ENCODE assay signal across 8 mouse cellular contexts in genomic region chr17:28351353-28351890, GRCm38 (mm10). TPM values are rescaled to one million over a fixed set of nuclear protein-coding genes. Genes with fewer than 3 reads are reported as not detected.
DNase-seq lines count a peak whose midpoint lies in the region; ATAC-seq and TF ChIP-seq lines count a peak whose summit lies in the region.

No protein-coding gene starts in this region.

- peak overlapping the region; percentile 82 for H3K4me2 ChIP-seq in embryonic facial prominence, embryonic 15.5 days (replicated peaks)
- peak overlapping the region; percentile 92 for H3K4me2 ChIP-seq in intestine, embryonic 16.5 days (ENCODE audit: low read depth, low read length)
- H3K4me2 ChIP-seq in neural tube, embryonic 11.5 days (ENCODE audit: low read depth): peak overlapping the region; percentile 90

- H3K4me3 ChIP-seq in layer of hippocampus, adult 2 months: peak overlapping the region; percentile 61
- H3K4me3 ChIP-seq in embryonic facial prominence, embryonic 15.5 days (replicated peaks): peak overlapping the region; percentile 89
- H3K4me3 ChIP-seq in intestine, embryonic 16.5 days (ENCODE audit: low read length): peak overlapping the region; percentile 89
- peak overlapping the region; percentile 79 for H3K4me3 ChIP-seq in neural tube, embryonic 11.5 days (ENCODE audit: low read depth, low read length)

- DNase-seq in layer of hippocampus, adult 2 months (ENCODE audit: low spot score in 2 of 2): no peak
- DNase-seq in layer of hippocampus, adult 18-20 months (ENCODE audit: low spot score in 2 of 2): no peak
- DNase-seq in neural tube, embryonic 11.5 days (ENCODE audit: low spot score): no peak
- no peak for DNase-seq in gastrocnemius, postnatal 25 days
- no peak for DNase-seq in layer of hippocampus, adult 8-10 months (ENCODE audit: low spot score in 2 of 2)
- DNase-seq in cerebellum, adult 11 months: no peak

- ATAC-seq in embryonic facial prominence, embryonic 15.5 days (ENCODE audit: insufficient number of reproducible peaks, low FRiP score, low TSS enrichment, low read depth): no peak
- ATAC-seq in intestine, embryonic 16.5 days: peak; percentile 1; the same call in 1 of the 2 replicates
- no peak for ATAC-seq in neural tube, embryonic 11.5 days (ENCODE audit: insufficient read depth, low FRiP score, low TSS enrichment)

- no peaks in the 10 kb centered on the region for H3K27me3 ChIP-seq in embryonic facial prominence, embryonic 15.5 days
- H3K27me3 ChIP-seq in intestine, embryonic 16.5 days (replicated peaks; ENCODE audit: control insufficient read depth, insufficient read depth, low read length): no peaks in the 10 kb centered on the region; the same call in 1 of the 2 replicates
- peaks cover 8% of the 10 kb centered on the region for H3K27me3 ChIP-seq in neural tube, embryonic 11.5 days (ENCODE audit: control insufficient read depth, insufficient read depth, low read length)

- peak overlapping the region; percentile 69; the same call in 1 of the 2 replicates for H3K27ac ChIP-seq in layer of hippocampus, adult 2 months
- peak overlapping the region; percentile 100 for H3K27ac ChIP-seq in embryonic facial prominence, embryonic 15.5 days (replicated peaks)
- peak overlapping the region; percentile 99 for H3K27ac ChIP-seq in intestine, embryonic 16.5 days (ENCODE audit: low read length)
- peak overlapping the region; percentile 62 for H3K27ac ChIP-seq in neural tube, embryonic 11.5 days (ENCODE audit: low read depth, low read length)

- 2% methylated on average over 29 of the region's 29 CpGs for WGBS in embryonic facial prominence, embryonic 15.5 days
- WGBS in intestine, embryonic 16.5 days: 2% methylated on average over 29 of the region's 29 CpGs
- under 1% methylated on average over 29 of the region's 29 CpGs for WGBS in neural tube, embryonic 11.5 days

- peak overlapping the region; percentile 53 for H3K9ac ChIP-seq in embryonic facial prominence, embryonic 15.5 days
- peak overlapping the region; percentile 96 for H3K9ac ChIP-seq in intestine, embryonic 16.5 days (ENCODE audit: low read depth, low read length)
- H3K9ac ChIP-seq in neural tube, embryonic 11.5 days (ENCODE audit: low read length): peak overlapping the region; percentile 74

- no peak for TF ChIP-seq CTCF in layer of hippocampus, adult 2 months (conservative IDR thresholded peaks at IDR 0.05)

- H3K9me3 ChIP-seq in embryonic facial prominence, embryonic 15.5 days (replicated peaks): no peaks in the 10 kb centered on the region
- no peaks in the 10 kb centered on the region for H3K9me3 ChIP-seq in intestine, embryonic 16.5 days (ENCODE audit: control insufficient read depth, low read length)
- no peaks in the 10 kb centered on the region for H3K9me3 ChIP-seq in neural tube, embryonic 11.5 days (ENCODE audit: control insufficient read depth, low read length)

- peaks cover 43% of the 10 kb centered on the region for H3K4me1 ChIP-seq in embryonic facial prominence, embryonic 15.5 days
- H3K4me1 ChIP-seq in intestine, embryonic 16.5 days (ENCODE audit: control insufficient read depth, insufficient read depth, low read length): peaks cover 40% of the 10 kb centered on the region
- H3K4me1 ChIP-seq in neural tube, embryonic 11.5 days (ENCODE audit: control insufficient read depth, insufficient read depth, low read length): peaks cover 11% of the 10 kb centered on the region

- H3K36me3 ChIP-seq in embryonic facial prominence, embryonic 15.5 days: no peaks in the 10 kb centered on the region
- no peaks in the 10 kb centered on the region for H3K36me3 ChIP-seq in intestine, embryonic 16.5 days (ENCODE audit: control insufficient read depth, insufficient read depth, low read length)
- no peaks in the 10 kb centered on the region for H3K36me3 ChIP-seq in neural tube, embryonic 11.5 days (ENCODE audit: control insufficient read depth, insufficient read depth, low read length)

RNA-seq across cellular contexts. Expression of gene Tead3, which starts 0.8 kb away (rescaled TPM):
- 1 to 10 TPM; 3.0 to 3.2 TPM for total RNA-seq in layer of hippocampus, adult 2 months (2021)
- 1 to 10 TPM; 2.0 to 2.4 TPM for total RNA-seq in layer of hippocampus, adult 18-20 months (2021)
- polyA plus RNA-seq in embryonic facial prominence, embryonic 15.5 days (2015; fragmentation: Nextera tagmentation; extraction: Ambion mirVana): 17.9 and 18.8 TPM in 2 replicates
- polyA plus RNA-seq in intestine, embryonic 16.5 days (2015; fragmentation: Nextera tagmentation; extraction: Ambion mirVana): 8.5 and 9.3 TPM in 2 replicates
- 4.5 and 4.6 TPM in 2 replicates for polyA plus RNA-seq in neural tube, embryonic 11.5 days (2014; fragmentation: Nextera tagmentation; extraction: Ambion mirVana)
- 1 to 10 TPM; 6.9 to 8.8 TPM for total RNA-seq in gastrocnemius, postnatal 25 days (2021)
- total RNA-seq in layer of hippocampus, adult 8-10 months (2022): 1 to 10 TPM; 2.6 to 6.5 (median 4.6) TPM

RNA-seq across cellular contexts. Expression of gene Tulp1, which starts 13.6 kb away (rescaled TPM):
- not detected for total RNA-seq in layer of hippocampus, adult 2 months (2021)
- total RNA-seq in layer of hippocampus, adult 18-20 months (2021): not detected
- polyA plus RNA-seq in embryonic facial prominence, embryonic 15.5 days (2015; fragmentation: Nextera tagmentation; extraction: Ambion mirVana): 5.1 and 5.8 TPM in 2 replicates
- 3.0 and 3.6 TPM in 2 replicates for polyA plus RNA-seq in intestine, embryonic 16.5 days (2015; fragmentation: Nextera tagmentation; extraction: Ambion mirVana)
- 3.3 and 5.0 TPM in 2 replicates for polyA plus RNA-seq in neural tube, embryonic 11.5 days (2014; fragmentation: Nextera tagmentation; extraction: Ambion mirVana)
- total RNA-seq in gastrocnemius, postnatal 25 days (2021): not detected
- total RNA-seq in layer of hippocampus, adult 8-10 months (2022): 1 to 10 TPM in 1 of 4 experiments, not detected in 3; 1.2 TPM

RNA-seq across cellular contexts. Expression of gene Rpl10a, which starts 23.2 kb away (rescaled TPM):
- 100 to 1,000 TPM; 345 to 350 TPM for total RNA-seq in layer of hippocampus, adult 2 months (2021)
- 100 to 1,000 TPM; 356 to 365 TPM for total RNA-seq in layer of hippocampus, adult 18-20 months (2021)
- polyA plus RNA-seq in embryonic facial prominence, embryonic 15.5 days (2015; fragmentation: Nextera tagmentation; extraction: Ambion mirVana): 620 and 681 TPM in 2 replicates
- polyA plus RNA-seq in intestine, embryonic 16.5 days (2015; fragmentation: Nextera tagmentation; extraction: Ambion mirVana): 591 and 604 TPM in 2 replicates
- polyA plus RNA-seq in neural tube, embryonic 11.5 days (2014; fragmentation: Nextera tagmentation; extraction: Ambion mirVana): 478 TPM in 2 replicates
- total RNA-seq in gastrocnemius, postnatal 25 days (2021): 100 to 1,000 TPM; 364 to 390 TPM
- 100 to 1,000 TPM; 309 to 406 (median 361) TPM for total RNA-seq in layer of hippocampus, adult 8-10 months (2022)

RNA-seq across cellular contexts. Expression of gene Fance, which starts 38.1 kb away (rescaled TPM):
- total RNA-seq in layer of hippocampus, adult 2 months (2021): 10 to 100 TPM; 30.3 to 34.9 TPM
- 10 to 100 TPM; 22.8 to 26.0 TPM for total RNA-seq in layer of hippocampus, adult 18-20 months (2021)
- polyA plus RNA-seq in embryonic facial prominence, embryonic 15.5 days (2015; fragmentation: Nextera tagmentation; extraction: Ambion mirVana): 37.6 and 38.5 TPM in 2 replicates
- 20.2 and 21.8 TPM in 2 replicates for polyA plus RNA-seq in intestine, embryonic 16.5 days (2015; fragmentation: Nextera tagmentation; extraction: Ambion mirVana)
- 23.2 and 23.7 TPM in 2 replicates for polyA plus RNA-seq in neural tube, embryonic 11.5 days (2014; fragmentation: Nextera tagmentation; extraction: Ambion mirVana)
- 10 to 100 TPM in 1 of 2 experiments, 1 to 10 TPM in 1; 9.2 to 11.6 TPM for total RNA-seq in gastrocnemius, postnatal 25 days (2021)
- 10 to 100 TPM; 31.8 to 42.1 (median 34.9) TPM for total RNA-seq in layer of hippocampus, adult 8-10 months (2022)
